Mouse (Mus musculus) limb, embryonic 14.5 days (tissue): ENCODE measurements at regions not wholly inside any gene's neighbourhood (a gene's known extent, or its start where the extent isn't known, plus 50 kb on each side); places are given as distances from the start of the nearest gene placed in this dataset.

ENCODE experiments used
- ATAC-seq: fragments of 200-750 bp; cut with Nextera tagmentation; 2 replicates; pipeline ENCODE4 v1.8.0; 2017; ENCODE audit warnings: low read depth, moderate number of reproducible peaks, moderate TSS enrichment; ENCODE audit not compliant: low FRiP score
- DNase-seq: peaks from one replicate; pipeline ENCODE4 v3.0.0-alpha.2; 2015; ENCODE audit warnings: low spot score
- H3K27ac ChIP-seq: fragments of 300-500 bp; sonication (generic); replicated peaks from 2 replicates; pipeline ENCODE4 v1.5.1; 2014; ENCODE audit warnings: low read depth, mild to moderate bottlenecking, low read length, moderate library complexity, mixed read lengths
- H3K27me3 ChIP-seq: fragments of 300-500 bp; sonication (generic); 2 replicates; pipeline ENCODE4 v1.6.1; 2014; ENCODE audit warnings: low read length, mixed read lengths; ENCODE audit not compliant: control insufficient read depth, insufficient read depth
- H3K36me3 ChIP-seq: fragments of 300-500 bp; sonication (generic); 2 replicates; pipeline ENCODE4 v1.6.1; 2014; ENCODE audit warnings: mild to moderate bottlenecking, low read length, moderate library complexity, mixed read lengths; ENCODE audit not compliant: control insufficient read depth, insufficient read depth
- H3K4me1 ChIP-seq: fragments of 300-500 bp; sonication (generic); 2 replicates; pipeline ENCODE4 v1.6.1; 2014; ENCODE audit warnings: antibody characterized with exemption, low read length, mixed read lengths; ENCODE audit not compliant: control insufficient read depth, insufficient read depth
- H3K4me2 ChIP-seq: fragments of 300-500 bp; sonication (generic); replicated peaks from 2 replicates; pipeline ENCODE4 v1.6.1; 2014; ENCODE audit warnings: low read depth, mild to moderate bottlenecking, low read length, moderate library complexity; ENCODE audit not compliant: severe bottlenecking
- H3K4me3 ChIP-seq: fragments of 300-500 bp; sonication (generic); replicated peaks from 2 replicates; pipeline ENCODE4 v1.5.1; 2014; ENCODE audit warnings: low read length
- H3K9ac ChIP-seq: fragments of 300-500 bp; sonication (generic); 2 replicates; pipeline ENCODE4 v1.6.1; 2014; ENCODE audit warnings: mild to moderate bottlenecking, low read depth, low read length, moderate library complexity; ENCODE audit not compliant: severe bottlenecking
- H3K9me3 ChIP-seq: fragments of 300-500 bp; sonication (generic); 2 replicates; pipeline ENCODE4 v1.6.1; 2016; ENCODE audit warnings: low read length; ENCODE audit not compliant: control insufficient read depth
- POLR2A ChIP-seq: fragments of 200-500 bp; IDR thresholded peaks from 2 replicates; pipeline ENCODE4 v1.8.0; 2012; ENCODE audit warnings: inconsistent platforms, mild to moderate bottlenecking, moderate library complexity, borderline replicate concordance; ENCODE audit not compliant: insufficient read depth, insufficient read length; ENCODE audit errors: extremely low read depth
- WGBS: fragments of 180-500 bp; shearing (Covaris S2); extraction: QIAGEN DNeasy Blood & Tissue Kit; methylation state at CpG from one replicate; pipeline ENCODE4 v1.1.7; 2014; 5-methylcytosine and 5-hydroxymethylcytosine counted together

DNA sequence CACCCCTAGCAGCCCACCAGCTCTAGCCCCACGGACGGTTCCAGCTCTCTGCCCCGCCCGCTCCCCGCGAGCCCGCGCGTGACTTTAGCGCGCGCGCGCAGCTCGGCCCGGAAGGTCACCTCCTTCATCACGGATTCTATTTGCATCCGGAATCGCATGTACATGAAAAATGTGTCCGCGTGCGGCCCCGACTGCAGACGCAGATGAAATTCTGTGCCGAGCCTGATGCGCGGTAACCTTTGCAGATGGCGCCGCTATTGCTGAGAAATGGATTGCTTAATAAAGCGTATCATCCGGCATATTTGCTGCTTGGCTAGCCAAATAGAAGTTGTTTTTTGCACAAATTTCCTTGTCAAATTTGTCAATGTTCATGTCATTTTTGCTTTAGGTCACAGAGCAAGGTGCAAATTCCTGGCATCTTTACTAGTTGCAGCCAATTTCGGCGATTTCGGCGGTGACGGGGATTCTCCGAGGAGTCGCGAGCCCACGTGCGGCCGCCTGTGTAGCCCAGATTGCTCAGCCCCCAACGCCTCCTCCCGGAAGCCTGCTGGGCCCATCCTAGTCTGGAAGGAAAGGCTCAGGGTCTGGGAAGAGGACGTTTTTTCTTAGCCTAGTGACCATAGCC lies 81.1 kb upstream of the Pax2 start:
- 8% methylated on average over 45 of the region's 45 CpGs for WGBS
- peak overlapping the region; percentile 7; the same call in 1 of the 2 replicates for H3K4me3 ChIP-seq

DNA sequence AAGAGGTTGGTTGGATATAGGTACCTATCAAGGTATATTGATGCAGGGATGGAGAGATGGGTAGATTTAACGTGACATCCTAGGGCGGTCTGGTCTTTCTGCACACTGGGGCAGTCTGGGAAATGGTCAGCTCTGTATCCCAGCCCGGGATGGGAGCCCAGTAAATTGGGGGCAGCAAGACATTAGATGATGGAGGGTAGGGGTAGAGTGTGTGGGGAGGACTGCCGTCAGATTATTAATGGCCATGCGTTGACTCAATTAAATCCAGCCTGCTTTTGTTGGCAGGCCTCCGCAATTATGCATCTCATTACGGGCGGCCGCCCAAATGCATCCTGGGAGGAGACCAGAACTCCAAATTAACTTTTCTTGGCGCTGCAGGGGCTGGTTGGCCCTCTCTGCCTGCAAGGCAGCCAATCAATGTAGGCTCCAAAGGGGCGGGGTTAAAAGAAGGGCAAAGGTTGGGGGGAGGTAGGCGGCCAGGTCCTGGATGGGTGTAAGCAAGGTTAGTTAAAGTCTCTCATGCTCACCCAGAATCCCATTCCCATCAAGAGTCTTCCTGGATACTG lies 79.2 kb upstream of the Pax2 start:
- Histone ChIP-seq H3K36me3 (no peaks in the 10 kb centered on the region), H3K4me1 (peaks cover 6% of the 10 kb centered on the region; the same call in 1 of the 2 replicates), H3K4me2 (no peak overlapping the region), H3K4me3 (no peak overlapping the region), H3K9ac (no peak overlapping the region), H3K27ac (no peak overlapping the region), H3K9me3 (no peaks in the 10 kb centered on the region), H3K27me3 (peaks cover 96% of the 10 kb centered on the region)
- DNase-seq (no peak), ATAC-seq (no peak)
- TF ChIP-seq POLR2A: no peak
- 3% methylated on average over 12 of the region's 12 CpGs for WGBS

More for the DNA sequence above, 81.1 kb upstream of the Pax2 start:
- DNase-seq: no peak
- TF ChIP-seq POLR2A: no peak
- Histone ChIP-seq H3K36me3 (no peaks in the 10 kb centered on the region), H3K4me1 (peaks cover 7% of the 10 kb centered on the region), H3K27me3 (peaks cover 98% of the 10 kb centered on the region), H3K4me2 (peak overlapping the region; percentile 15; the same call in 1 of the 2 replicates), H3K27ac (no peak overlapping the region), H3K9me3 (no peaks in the 10 kb centered on the region), H3K9ac (no peak overlapping the region)
- ATAC-seq: no peak

DNA sequence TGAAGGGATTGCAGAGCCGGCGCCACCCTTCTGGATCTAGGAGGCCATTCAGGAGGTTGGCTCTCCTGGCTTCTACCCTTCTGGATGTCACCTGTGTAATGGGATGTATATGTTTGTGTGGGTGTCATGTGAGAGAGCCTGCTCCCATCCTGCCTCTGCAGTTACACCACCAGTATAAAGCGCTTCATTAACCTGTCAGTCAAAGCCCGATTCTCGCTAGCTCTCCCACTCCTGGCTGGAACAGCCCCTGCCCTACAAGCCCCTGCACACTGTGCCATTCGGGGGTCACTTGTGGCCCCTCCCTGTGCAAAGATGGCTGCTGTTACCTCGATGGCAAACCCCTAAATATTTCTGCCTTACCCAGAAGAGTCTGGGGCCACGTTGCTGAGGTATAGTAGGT lies 78.5 kb upstream of the Pax2 start:
- H3K27ac ChIP-seq: no peak overlapping the region
- H3K4me2 ChIP-seq: no peak overlapping the region
- ATAC-seq (no peak), DNase-seq (no peak)
- no peaks in the 10 kb centered on the region; the same call in 1 of the 2 replicates for H3K4me1 ChIP-seq
- WGBS: 53% methylated on average over 8 of the region's 8 CpGs
- H3K9ac ChIP-seq: no peak overlapping the region
- no peaks in the 10 kb centered on the region for H3K36me3 ChIP-seq
- no peak overlapping the region for H3K4me3 ChIP-seq
- no peak for TF ChIP-seq POLR2A
- peaks cover 95% of the 10 kb centered on the region for H3K27me3 ChIP-seq
- H3K9me3 ChIP-seq: no peaks in the 10 kb centered on the region

DNA sequence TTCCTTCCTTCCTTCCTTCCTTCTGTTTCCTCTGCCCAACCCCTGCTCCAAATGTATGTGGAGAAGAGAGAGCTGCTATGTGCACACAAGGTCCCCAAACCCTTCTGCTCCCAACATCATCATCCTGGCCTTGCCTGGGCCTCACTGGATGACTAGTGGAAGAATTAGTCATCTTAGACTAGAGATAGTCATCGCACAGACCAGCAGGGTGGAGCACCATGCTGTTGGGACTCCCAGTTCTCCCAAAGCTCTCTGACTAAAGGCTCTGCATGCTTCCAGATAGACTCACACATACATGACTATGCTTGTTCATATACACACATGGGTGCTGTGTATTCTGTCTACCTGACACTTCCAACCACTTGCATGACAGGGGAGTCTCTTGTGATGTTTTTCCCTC lies 77.2 kb upstream of the Pax2 start:
- Histone ChIP-seq H3K9me3 (no peaks in the 10 kb centered on the region), H3K4me1 (no peaks in the 10 kb centered on the region), H3K9ac (no peak overlapping the region), H3K4me3 (no peak overlapping the region), H3K27me3 (peaks cover 95% of the 10 kb centered on the region), H3K27ac (no peak overlapping the region), H3K4me2 (no peak overlapping the region), H3K36me3 (no peaks in the 10 kb centered on the region)
- 90% methylated on average over 1 of the region's 1 CpGs for whole genome bisulfite sequencing
- ATAC-seq: no peak
- no peak for DNase-seq
- no peak for TF ChIP-seq POLR2A

DNA sequence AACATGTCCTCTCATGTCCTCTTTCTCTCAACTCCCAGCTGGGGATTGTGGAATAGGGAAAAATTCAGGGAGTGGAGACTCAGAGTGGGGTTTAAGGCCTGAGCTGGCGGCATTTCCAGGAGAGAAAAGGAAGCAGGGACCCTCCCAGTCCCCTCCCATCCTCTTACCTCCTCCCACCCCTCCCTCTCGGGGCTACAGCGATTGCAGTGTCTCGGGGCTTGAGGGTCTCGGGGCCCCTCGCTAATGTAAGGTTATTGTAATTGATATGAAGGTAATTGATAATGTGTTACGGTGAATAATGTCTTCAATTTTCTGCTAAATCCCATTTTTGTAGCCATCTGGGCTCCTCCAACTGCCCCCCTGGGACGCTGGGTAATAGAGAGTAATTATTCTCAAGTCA lies 74.2 kb upstream of the Pax2 start:
- TF ChIP-seq POLR2A: no peak
- no peak for DNase-seq
- H3K9me3 ChIP-seq: no peaks in the 10 kb centered on the region

More for the DNA sequence above, 74.2 kb upstream of the Pax2 start:
- Histone ChIP-seq H3K4me1 (no peaks in the 10 kb centered on the region), H3K27ac (no peak overlapping the region), H3K9ac (no peak overlapping the region), H3K4me3 (no peak overlapping the region), H3K4me2 (no peak overlapping the region), H3K36me3 (no peaks in the 10 kb centered on the region), H3K27me3 (peaks cover 93% of the 10 kb centered on the region)
- 8% methylated on average over 8 of the region's 8 CpGs for WGBS
- ATAC-seq: no peak
